Mouse (Mus musculus) heart, adult 11 months (tissue): ENCODE measurements around the gene 3425401B19Rik.

Experiments used
- DNase-seq: peaks from one replicate; pipeline ENCODE4 v3.0.0; 2022

Gene 3425401B19Rik

GRCm38 (mm10) chr14:32638485-32638884 is 46.6 kb downstream of the 3425401B19Rik start:
- DNase-seq = peak; percentile 43

GRCm38 (mm10) chr14:32634015-32634682 is 50.9 kb downstream of the 3425401B19Rik start:
- peak; percentile 84 for DNase-seq

- DNase-seq = peak; percentile 82
Measured at GRCm38 (mm10) chr14:32632908-32633600, 52.0 kb downstream of the 3425401B19Rik start.

GRCm38 (mm10) chr14:32628584-32628983 is 56.5 kb downstream of the 3425401B19Rik start:
- peak; percentile 87 for DNase-seq

GRCm38 (mm10) chr14:32627271-32627670 is 57.8 kb downstream of the 3425401B19Rik start:
- no peak for DNase-seq

GRCm38 (mm10) chr14:32624811-32625210 is 60.3 kb downstream of the 3425401B19Rik start:
- DNase-seq = peak; percentile 68

- peak; percentile 21 for DNase-seq
Measured at GRCm38 (mm10) chr14:32624245-32624644, 60.8 kb downstream of the 3425401B19Rik start.

- DNase-seq = no peak
Measured at GRCm38 (mm10) chr14:32617253-32617652, 67.8 kb downstream of the 3425401B19Rik start.

- DNase-seq = no peak
Measured at GRCm38 (mm10) chr14:32609392-32609791, 75.7 kb downstream of the 3425401B19Rik start.
